Mouse (Mus musculus): ENCODE data around the gene Ndufs1. TPM values are rescaled to one million over a fixed set of nuclear protein-coding genes. Genes with fewer than 3 reads are reported as not detected.

Gene Ndufs1
- polyA plus RNA-seq, 1 experiment from 2014 or later, result 155 TPM

GRCm38 (mm10) chr1:63115540-63115939, 61.1 kb downstream of the Ndufs1 start:
- WGBS, result 70% methylated on average over 3 of the region's 3 CpGs
- no peak for ATAC-seq (ENCODE audit: low read depth)
- Histone ChIP-seq H3K4me1 (ENCODE audit: control insufficient read depth, insufficient read depth, low read length) (peaks cover 24% of the 10 kb centered on the region), H3K9me3 (ENCODE audit: control insufficient read depth, low read length) (no peaks in the 10 kb centered on the region), H3K36me3 (ENCODE audit: control insufficient read depth, insufficient read depth, low read length) (peaks cover 6% of the 10 kb centered on the region), H3K27ac (ENCODE audit: low read depth, low read length) (no peak overlapping the region), H3K27me3 (ENCODE audit: control insufficient read depth, insufficient read depth, low read length) (no peaks in the 10 kb centered on the region), H3K9ac (replicated peaks; ENCODE audit: low read depth, low read length) (peak overlapping the region; percentile 99; the same call in 1 of the 2 replicates), H3K4me2 (ENCODE audit: low read depth, low read length) (peak overlapping the region; percentile 94), H3K4me3 (ENCODE audit: low read depth, low read length) (peak overlapping the region; percentile 92)

GRCm38 (mm10) chr1:63115096-63115495, 61.5 kb downstream of the Ndufs1 start:
- Histone ChIP-seq H3K4me2 (ENCODE audit: low read depth, low read length) (peak overlapping the region; percentile 94), H3K27me3 (ENCODE audit: control insufficient read depth, insufficient read depth, low read length) (no peaks in the 10 kb centered on the region), H3K9me3 (ENCODE audit: control insufficient read depth, low read length) (no peaks in the 10 kb centered on the region), H3K36me3 (ENCODE audit: control insufficient read depth, insufficient read depth, low read length) (peaks cover 4% of the 10 kb centered on the region; the same call in 1 of the 2 replicates), H3K4me3 (ENCODE audit: low read depth, low read length) (peak overlapping the region; percentile 92), H3K4me1 (ENCODE audit: control insufficient read depth, insufficient read depth, low read length) (peaks cover 27% of the 10 kb centered on the region), H3K27ac (ENCODE audit: low read depth, low read length) (peak overlapping the region; percentile 97; the same call in 1 of the 2 replicates), H3K9ac (replicated peaks; ENCODE audit: low read depth, low read length) (peak overlapping the region; percentile 99; the same call in 1 of the 2 replicates)
- ATAC-seq (ENCODE audit: low read depth), result no peak
- 22% methylated on average over 4 of the region's 4 CpGs for WGBS

- under 1% methylated on average over 13 of the region's 42 CpGs for WGBS
- Histone ChIP-seq H3K4me3 (ENCODE audit: low read depth, low read length) (peak within 1 kb of the TSS; percentile 92), H3K27me3 (ENCODE audit: control insufficient read depth, insufficient read depth, low read length) (no peaks in the 10 kb centered on the region), H3K36me3 (ENCODE audit: control insufficient read depth, insufficient read depth, low read length) (peaks cover 4% of the 10 kb centered on the region; the same call in 1 of the 2 replicates), H3K4me2 (ENCODE audit: low read depth, low read length) (peak within 1 kb of the TSS; percentile 94), H3K9me3 (ENCODE audit: control insufficient read depth, low read length) (no peaks in the 10 kb centered on the region), H3K27ac (ENCODE audit: low read depth, low read length) (peak within 1 kb of the TSS; percentile 97), H3K4me1 (ENCODE audit: control insufficient read depth, insufficient read depth, low read length) (peaks cover 27% of the 10 kb centered on the region), H3K9ac (replicated peaks; ENCODE audit: low read depth, low read length) (peak within 1 kb of the TSS; percentile 99)
- peak; percentile 94 for ATAC-seq (ENCODE audit: low read depth)
These were observed 62.4 kb downstream of the Ndufs1 start, which contains the start of gene Ino80d for GRCm38 (mm10) chr1:63114136-63114781. TSS of gene Ino80d (minus strand) at chr1:63114667.

GRCm38 (mm10) chr1:63113274-63114135, 63.1 kb downstream of the Ndufs1 start:
- peak overlapping the region; percentile 92 for H3K4me3 ChIP-seq (ENCODE audit: low read depth, low read length)
- peak overlapping the region; percentile 97 for H3K27ac ChIP-seq (ENCODE audit: low read depth, low read length)
- H3K27me3 ChIP-seq (ENCODE audit: control insufficient read depth, insufficient read depth, low read length), result no peaks in the 10 kb centered on the region
- WGBS, result 0% methylated on average over 51 of the region's 92 CpGs
- peak overlapping the region; percentile 94 for H3K4me2 ChIP-seq (ENCODE audit: low read depth, low read length)
- H3K36me3 ChIP-seq (ENCODE audit: control insufficient read depth, insufficient read depth, low read length), result no peaks in the 10 kb centered on the region
- peaks cover 27% of the 10 kb centered on the region for H3K4me1 ChIP-seq (ENCODE audit: control insufficient read depth, insufficient read depth, low read length)
- H3K9ac ChIP-seq (replicated peaks; ENCODE audit: low read depth, low read length), result peak overlapping the region; percentile 99
- no peaks in the 10 kb centered on the region for H3K9me3 ChIP-seq (ENCODE audit: control insufficient read depth, low read length)
- peak; percentile 57 for ATAC-seq (ENCODE audit: low read depth)

GRCm38 (mm10) chr1:63112865-63113261, 63.8 kb downstream of the Ndufs1 start:
- Histone ChIP-seq H3K4me2 (ENCODE audit: low read depth, low read length) (peak overlapping the region; percentile 94), H3K4me1 (ENCODE audit: control insufficient read depth, insufficient read depth, low read length) (peaks cover 27% of the 10 kb centered on the region), H3K9me3 (ENCODE audit: control insufficient read depth, low read length) (no peaks in the 10 kb centered on the region), H3K27me3 (ENCODE audit: control insufficient read depth, insufficient read depth, low read length) (no peaks in the 10 kb centered on the region), H3K9ac (replicated peaks; ENCODE audit: low read depth, low read length) (peak overlapping the region; percentile 99), H3K36me3 (ENCODE audit: control insufficient read depth, insufficient read depth, low read length) (no peaks in the 10 kb centered on the region), H3K4me3 (ENCODE audit: low read depth, low read length) (peak overlapping the region; percentile 92), H3K27ac (ENCODE audit: low read depth, low read length) (peak overlapping the region; percentile 97; the same call in 1 of the 2 replicates)
- WGBS, result 2% methylated on average over 11 of the region's 11 CpGs
- no peak for ATAC-seq (ENCODE audit: low read depth)

- Histone ChIP-seq H3K36me3 (ENCODE audit: control insufficient read depth, insufficient read depth, low read length) (no peaks in the 10 kb centered on the region), H3K27me3 (ENCODE audit: control insufficient read depth, insufficient read depth, low read length) (no peaks in the 10 kb centered on the region), H3K9ac (replicated peaks; ENCODE audit: low read depth, low read length) (peak overlapping the region; percentile 99), H3K27ac (ENCODE audit: low read depth, low read length) (peak overlapping the region; percentile 10; the same call in 1 of the 2 replicates), H3K9me3 (ENCODE audit: control insufficient read depth, low read length) (no peaks in the 10 kb centered on the region), H3K4me1 (ENCODE audit: control insufficient read depth, insufficient read depth, low read length) (peaks cover 27% of the 10 kb centered on the region), H3K4me2 (ENCODE audit: low read depth, low read length) (peak overlapping the region; percentile 94), H3K4me3 (ENCODE audit: low read depth, low read length) (peak overlapping the region; percentile 92)
- ATAC-seq (ENCODE audit: low read depth), result no peak
- 49% methylated on average over 8 of the region's 8 CpGs for WGBS
These were observed 64.3 kb downstream of the Ndufs1 start for GRCm38 (mm10) chr1:63112151-63112864.

DNA sequence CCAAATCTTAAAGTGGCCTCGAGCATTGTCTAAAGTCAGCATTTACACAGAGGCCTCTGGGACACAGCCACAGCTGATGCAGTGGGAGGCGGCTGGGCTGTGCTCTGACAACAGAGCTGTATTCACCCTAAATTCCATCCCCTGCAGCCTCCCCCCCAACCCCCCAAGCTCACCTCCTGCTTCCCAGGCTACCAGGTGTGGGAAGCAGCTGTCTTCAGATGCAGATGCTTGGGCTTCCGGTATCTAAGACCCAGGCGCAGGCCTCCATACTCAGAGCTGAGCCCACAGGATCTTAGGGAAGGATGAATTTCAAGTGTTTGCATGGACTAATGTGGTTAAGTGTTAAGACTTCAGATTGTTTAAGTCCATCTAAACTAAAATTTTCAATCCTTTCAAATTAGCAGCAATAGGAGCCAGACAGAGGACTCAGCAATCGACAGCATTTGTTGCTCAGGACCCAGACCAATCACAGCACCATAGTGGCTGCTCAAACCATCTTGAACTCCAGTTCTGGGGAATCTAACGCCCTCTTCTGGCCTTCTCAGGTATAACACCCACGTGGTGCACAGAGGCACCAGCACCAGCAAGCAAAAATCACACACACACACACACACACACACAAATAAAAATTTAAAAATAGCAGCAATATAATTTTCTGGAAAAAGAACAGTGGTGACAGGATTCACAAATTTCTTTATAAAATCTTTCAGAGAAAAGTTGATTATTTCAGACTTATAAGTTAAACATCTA, 65.9 kb downstream of the Ndufs1 start:
- Histone ChIP-seq H3K4me3 (ENCODE audit: low read depth, low read length) (no peak overlapping the region), H3K9ac (replicated peaks; ENCODE audit: low read depth, low read length) (no peak overlapping the region; the same call in 1 of the 2 replicates), H3K4me1 (ENCODE audit: control insufficient read depth, insufficient read depth, low read length) (peaks cover 22% of the 10 kb centered on the region), H3K4me2 (ENCODE audit: low read depth, low read length) (no peak overlapping the region), H3K9me3 (ENCODE audit: control insufficient read depth, low read length) (no peaks in the 10 kb centered on the region), H3K36me3 (ENCODE audit: control insufficient read depth, insufficient read depth, low read length) (no peaks in the 10 kb centered on the region), H3K27ac (ENCODE audit: low read depth, low read length) (no peak overlapping the region), H3K27me3 (ENCODE audit: control insufficient read depth, insufficient read depth, low read length) (no peaks in the 10 kb centered on the region)
- WGBS, result 44% methylated on average over 7 of the region's 7 CpGs
- ATAC-seq (ENCODE audit: low read depth), result no peak

DNA sequence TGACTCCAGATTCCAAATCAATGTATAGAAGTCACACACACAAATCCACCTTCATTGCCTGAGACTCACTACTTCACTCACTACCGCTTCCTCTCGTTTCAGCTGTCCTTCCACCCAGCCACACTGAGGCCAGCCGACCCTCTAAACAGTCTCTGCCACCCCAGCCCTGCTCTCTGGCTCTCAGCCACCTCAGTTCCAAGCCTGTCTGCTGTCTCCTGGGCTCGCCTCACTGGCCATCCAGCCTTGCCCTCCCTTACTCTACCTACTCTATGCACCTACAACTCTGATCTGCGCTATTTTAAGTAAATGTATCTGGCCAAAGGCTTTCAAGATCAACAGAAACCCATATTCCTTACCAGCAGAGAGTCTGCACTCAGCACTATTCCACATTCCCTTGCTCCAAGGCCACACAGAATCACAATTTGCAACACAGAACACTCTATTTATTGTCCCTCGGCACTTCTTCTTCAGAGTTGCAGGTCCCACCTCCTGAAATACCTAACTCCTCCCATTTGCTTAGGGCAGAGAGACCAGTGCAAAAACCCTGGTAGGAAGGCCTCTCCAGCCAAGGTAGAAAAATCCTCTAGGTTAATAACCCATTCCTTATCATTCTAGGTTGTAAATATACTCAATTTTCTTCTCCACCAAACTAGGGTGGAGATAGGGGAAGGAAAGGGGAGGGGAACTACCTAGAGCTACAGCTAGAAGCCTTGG, 68.9 kb downstream of the Ndufs1 start:
- H3K9me3 ChIP-seq (ENCODE audit: control insufficient read depth, low read length), result no peaks in the 10 kb centered on the region
- peaks cover 14% of the 10 kb centered on the region for H3K4me1 ChIP-seq (ENCODE audit: control insufficient read depth, insufficient read depth, low read length)
- no peak overlapping the region for H3K9ac ChIP-seq (replicated peaks; ENCODE audit: low read depth, low read length)
- peaks cover 12% of the 10 kb centered on the region for H3K36me3 ChIP-seq (ENCODE audit: control insufficient read depth, insufficient read depth, low read length)
- H3K4me3 ChIP-seq (ENCODE audit: low read depth, low read length), result no peak overlapping the region
- no peak overlapping the region for H3K4me2 ChIP-seq (ENCODE audit: low read depth, low read length)
- no peak overlapping the region for H3K27ac ChIP-seq (ENCODE audit: low read depth, low read length)
- H3K27me3 ChIP-seq (ENCODE audit: control insufficient read depth, insufficient read depth, low read length), result no peaks in the 10 kb centered on the region
- no peak for ATAC-seq (ENCODE audit: low read depth)
- WGBS, result 67% methylated on average over 6 of the region's 6 CpGs
